Mouse (Mus musculus) olfactory bulb, adult 2 months (tissue): ENCODE results near the gene Tuba1b. TPM values are rescaled to one million over a fixed set of nuclear protein-coding genes. Genes with fewer than 3 reads are reported as not detected.

Source experiments
- H3K27ac ChIP-seq: fragments of 200-500 bp; 2 replicates; pipeline ENCODE4 v1.5.1; 2012; ENCODE audit warnings: low read depth, low read length; ENCODE audit not compliant: insufficient read depth
- H3K4me1 ChIP-seq: fragments of 200-500 bp; 2 replicates; pipeline ENCODE4 v1.6.1; 2012; ENCODE audit warnings: low read length; ENCODE audit not compliant: control insufficient read depth, insufficient read depth
- H3K4me3 ChIP-seq: fragments of 200-500 bp; 2 replicates; pipeline ENCODE4 v1.5.1; 2012; ENCODE audit warnings: mild to moderate bottlenecking, low read depth, low read length, moderate library complexity; ENCODE audit not compliant: insufficient read depth
- CTCF ChIP-seq: fragments of 200-500 bp; IDR thresholded peaks from 2 replicates; pipeline ENCODE4 v1.5.1; 2012; ENCODE audit warnings: low read depth, mild to moderate bottlenecking, low read length, moderate library complexity; ENCODE audit not compliant: insufficient read depth
- POLR2A ChIP-seq: fragments of 200-500 bp; IDR thresholded peaks from 2 replicates; pipeline ENCODE4 v1.6.1; 2012; ENCODE audit warnings: mild to moderate bottlenecking, low read depth, low read length, moderate library complexity; ENCODE audit not compliant: insufficient read depth
- WGBS: fragments of 180-500 bp; shearing (Covaris S2); methylation state at CpG from one replicate; pipeline ENCODE4 v1.1.7; 2018; 5-methylcytosine and 5-hydroxymethylcytosine counted together
- polyA plus RNA-seq: library from polyadenylated mRNA; stranded (reverse); fragments of >200 nt; gene quantifications from 2 replicates; pipeline ENCODE4 v1.2.4, GENCODE M21; 2012; ENCODE audit warnings: low replicate concordance; ENCODE audit not compliant: missing spikeins, insufficient read depth, insufficient read length

Gene Tuba1b
- polyA plus RNA-seq, 1 experiment: 649 TPM

DNA sequence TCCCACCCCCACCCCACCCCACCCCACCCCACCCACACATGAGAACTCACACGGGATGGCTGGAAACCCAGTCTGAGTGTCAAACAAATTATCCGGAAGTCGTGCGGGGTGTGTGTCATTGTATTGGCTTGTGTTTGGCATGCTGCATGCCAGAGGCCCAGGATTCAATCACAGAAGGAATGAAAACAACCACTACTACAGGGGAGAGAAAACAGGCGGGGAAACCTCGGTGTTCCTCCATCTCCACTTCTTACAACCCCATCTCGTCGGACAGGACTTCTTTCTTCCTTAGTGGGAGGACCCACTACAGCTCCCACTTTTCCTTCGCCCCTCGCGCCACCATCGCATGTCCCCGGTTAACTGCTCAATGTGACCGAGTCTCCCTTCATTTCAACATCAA is 17.3 kb downstream of the Tuba1b start:
- WGBS: under 1% methylated on average over 14 of the region's 14 CpGs
- H3K27ac ChIP-seq: peak overlapping the region; percentile 42
- H3K4me3 ChIP-seq: peak overlapping the region; percentile 89
- peaks cover 6% of the 10 kb centered on the region; the same call in 1 of the 2 replicates for H3K4me1 ChIP-seq
- no peak for TF ChIP-seq POLR2A
- TF ChIP-seq CTCF: no peak

DNA sequence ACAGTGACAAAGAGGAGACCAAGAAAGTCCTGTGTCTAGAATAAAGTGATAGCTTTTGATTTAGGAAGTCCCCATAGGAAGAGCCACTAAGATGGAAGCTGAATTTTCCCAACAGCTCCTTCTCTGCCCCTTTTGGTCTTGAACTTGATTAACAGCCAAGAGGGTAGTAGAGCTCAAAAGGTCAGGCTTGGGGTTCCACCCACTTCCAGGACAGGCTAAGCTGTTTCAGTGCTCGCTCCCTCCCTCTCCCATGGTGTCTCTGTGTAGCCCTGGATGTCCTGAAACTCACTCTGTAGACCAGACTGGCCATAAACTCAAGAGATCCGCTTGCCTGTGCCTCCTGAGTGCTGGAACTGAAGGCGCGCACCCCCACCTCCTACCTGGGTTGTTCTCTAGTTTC is 18.3 kb downstream of the Tuba1b start:
- Histone ChIP-seq H3K4me3 (no peak overlapping the region), H3K27ac (no peak overlapping the region), H3K4me1 (peaks cover 6% of the 10 kb centered on the region; the same call in 1 of the 2 replicates)
- 94% methylated on average over 4 of the region's 4 CpGs for WGBS
- TF ChIP-seq POLR2A: no peak
- no peak for TF ChIP-seq CTCF

DNA sequence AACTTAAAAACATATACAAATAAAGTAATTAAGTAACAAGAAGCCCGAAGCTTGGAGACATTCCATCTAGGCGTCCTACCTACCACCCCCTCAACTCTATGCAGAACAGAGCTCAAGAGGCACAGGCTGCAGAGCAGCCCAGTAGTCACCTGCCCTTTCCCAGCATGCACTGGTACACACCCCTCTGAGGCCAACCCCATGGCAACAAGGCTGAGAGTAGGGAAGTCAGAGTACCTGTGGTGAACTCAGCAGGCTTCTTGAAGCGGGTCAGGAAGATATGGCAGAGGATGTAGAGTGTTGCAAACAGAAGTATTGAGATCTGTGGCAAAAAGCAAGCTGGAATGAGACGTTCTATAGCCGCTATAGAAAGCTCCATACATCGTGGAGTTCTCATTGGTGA is 19.5 kb downstream of the Tuba1b start:
- 83% methylated on average over 6 of the region's 6 CpGs for WGBS
- Histone ChIP-seq H3K4me3 (no peak overlapping the region), H3K4me1 (peaks cover 6% of the 10 kb centered on the region; the same call in 1 of the 2 replicates), H3K27ac (no peak overlapping the region)
- no peak for TF ChIP-seq CTCF
- no peak for TF ChIP-seq POLR2A

DNA sequence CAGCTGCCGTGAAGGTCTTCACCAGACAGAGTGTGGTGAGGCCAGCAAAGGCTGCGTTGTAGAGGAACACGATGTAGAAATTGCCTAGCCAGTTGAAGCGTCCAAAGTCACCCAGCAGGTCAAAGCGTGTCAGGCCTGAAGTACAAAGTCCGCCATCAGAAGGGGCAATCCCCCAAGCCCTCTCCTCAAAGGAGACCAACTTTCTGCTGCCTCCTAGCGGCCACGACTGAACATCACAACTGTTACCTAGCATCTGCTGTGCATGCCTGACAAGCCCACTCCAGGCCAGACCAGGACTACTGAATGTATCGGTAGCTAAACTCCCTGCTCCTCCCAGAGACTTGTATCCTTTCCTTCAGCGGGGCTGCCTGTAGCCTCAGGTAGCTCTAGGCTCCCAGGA is 29.7 kb downstream of the Tuba1b start:
- no peak for TF ChIP-seq POLR2A
- TF ChIP-seq CTCF: peak; percentile 72
- Histone ChIP-seq H3K27ac (no peak overlapping the region), H3K4me1 (no peaks in the 10 kb centered on the region), H3K4me3 (no peak overlapping the region)
- WGBS: 36% methylated on average over 10 of the region's 10 CpGs

DNA sequence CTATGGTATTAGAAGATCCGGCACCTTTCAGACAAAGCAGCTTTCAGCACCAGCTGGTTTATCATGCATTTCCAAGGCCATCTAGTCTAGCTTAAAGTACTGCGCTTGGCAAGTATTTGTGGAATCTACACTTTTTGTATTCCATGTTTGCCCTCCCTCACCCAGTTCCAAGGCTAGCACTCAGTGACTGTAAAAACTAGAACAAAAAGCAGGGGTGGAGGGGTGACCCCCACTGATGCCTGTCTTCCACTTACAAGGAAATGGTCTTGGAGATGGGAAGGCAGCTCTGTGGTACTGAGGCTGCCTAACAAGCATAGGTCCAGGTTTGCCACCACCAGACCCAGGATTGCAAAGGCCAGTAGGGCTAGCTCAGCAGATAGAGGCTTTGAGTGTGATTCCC is 31.8 kb downstream of the Tuba1b start:
- no peak for TF ChIP-seq POLR2A
- no peak for TF ChIP-seq CTCF
- Histone ChIP-seq H3K4me1 (peaks cover 6% of the 10 kb centered on the region), H3K4me3 (no peak overlapping the region), H3K27ac (no peak overlapping the region)
- 90% methylated on average over 2 of the region's 2 CpGs for WGBS

DNA sequence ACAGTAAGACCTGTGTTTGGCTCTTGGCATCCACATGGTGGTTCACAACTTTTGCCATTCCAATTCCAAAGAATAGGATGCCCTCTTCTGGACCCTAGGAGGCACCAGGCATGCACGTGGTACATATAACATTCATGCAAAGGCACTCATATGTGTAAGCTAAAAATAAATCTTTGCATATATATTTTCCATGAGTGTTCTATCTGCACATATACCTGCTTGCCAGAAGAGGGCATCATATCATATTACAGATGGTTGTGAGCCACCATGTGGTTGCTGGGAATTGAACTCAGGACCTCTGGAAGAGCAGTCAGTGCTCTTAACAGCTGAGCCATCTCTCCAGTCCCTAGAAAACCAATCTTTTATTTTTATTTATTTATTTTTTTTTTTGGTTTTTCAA is 32.8 kb downstream of the Tuba1b start:
- Histone ChIP-seq H3K4me3 (no peak overlapping the region), H3K4me1 (peaks cover 6% of the 10 kb centered on the region), H3K27ac (no peak overlapping the region)
- TF ChIP-seq CTCF: no peak
- no peak for TF ChIP-seq POLR2A
- WGBS: 65% methylated on average over 1 of the region's 1 CpGs

DNA sequence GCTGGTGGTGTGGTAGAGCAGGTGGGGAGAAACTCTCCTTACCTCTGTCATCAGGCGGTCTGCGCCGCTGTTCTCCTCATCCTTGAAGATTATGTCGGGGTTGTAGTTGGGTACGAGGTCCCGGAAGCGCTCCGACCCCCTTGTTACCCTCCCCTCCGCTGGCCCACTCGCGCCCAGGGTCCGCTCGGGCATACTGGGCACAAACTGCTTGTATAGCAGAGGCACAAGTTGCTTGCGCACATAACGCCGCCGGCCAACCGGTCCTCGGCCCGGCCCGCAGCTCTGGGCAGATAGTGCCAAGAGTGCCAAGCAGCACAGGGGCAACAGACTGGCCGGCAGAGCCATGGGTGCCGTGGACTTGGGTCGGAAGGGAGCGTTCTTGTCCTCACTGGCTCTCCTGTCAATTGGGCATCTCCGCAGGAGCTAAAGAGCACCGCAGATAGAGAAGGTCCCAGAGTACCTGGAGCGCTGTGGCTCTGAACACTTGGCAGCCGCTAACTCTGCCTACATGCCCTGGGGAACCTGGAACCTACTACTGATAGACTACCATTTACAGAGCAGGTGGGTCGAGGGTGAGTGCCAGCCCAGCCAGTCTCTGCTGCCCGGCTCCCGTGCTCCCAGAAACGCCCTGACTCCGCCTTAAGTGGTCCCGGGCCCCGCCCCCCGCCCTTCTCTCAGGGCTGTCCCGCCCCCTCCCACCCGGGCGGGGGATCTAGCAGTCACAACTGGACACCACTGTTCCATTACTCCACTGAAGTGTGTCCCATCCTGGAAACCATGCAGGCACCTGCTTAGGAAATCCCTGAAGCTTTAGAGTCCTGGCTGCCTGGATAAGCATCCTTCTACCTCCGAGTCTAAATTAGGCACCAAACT is 36.2 kb downstream of the Tuba1b start, which contains the start of gene Dhh:
TSS of gene Dhh (minus strand) at position 613 of the 873 bp plus-strand sequence.
- 3% methylated on average over 41 of the region's 41 CpGs for WGBS
- Histone ChIP-seq H3K4me3 (no peak within 1 kb of the TSS), H3K4me1 (peaks cover 30% of the 10 kb centered on the region), H3K27ac (no peak within 1 kb of the TSS)
- TF ChIP-seq POLR2A (no peak), CTCF (no peak)

DNA sequence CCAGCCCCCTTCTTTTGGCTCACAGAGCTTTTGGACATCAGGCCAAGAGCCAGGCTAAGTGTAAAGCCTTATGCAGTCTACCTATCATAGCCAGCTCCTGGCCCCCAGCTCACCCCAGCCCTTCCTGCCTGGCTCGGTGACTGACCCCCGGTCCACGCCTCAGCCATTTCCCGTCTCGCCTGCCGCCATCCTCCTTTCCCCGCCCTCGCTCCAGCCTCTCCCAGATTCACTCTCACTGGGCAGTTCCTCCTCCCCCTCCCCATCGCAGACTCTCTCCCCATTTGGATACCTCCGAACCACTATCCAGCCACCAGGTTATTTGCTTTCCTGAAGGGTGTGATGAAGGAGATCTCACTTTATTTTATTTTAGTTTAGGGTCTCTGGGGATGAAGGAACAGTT is 36.9 kb downstream of the Tuba1b start:
- 29% methylated on average over 10 of the region's 10 CpGs for WGBS
- no peak for TF ChIP-seq POLR2A
- TF ChIP-seq CTCF: no peak

More for the DNA sequence above, 36.9 kb downstream of the Tuba1b start:
- no peak overlapping the region for H3K27ac ChIP-seq
- H3K4me3 ChIP-seq: no peak overlapping the region
- H3K4me1 ChIP-seq: peaks cover 30% of the 10 kb centered on the region
